Mouse (Mus musculus): ENCODE measurements around the gene Gckr. TPM values are rescaled to one million over a fixed set of nuclear protein-coding genes. Genes with fewer than 3 reads are reported as not detected.

Gckr gene
- 0.29 TPM in 1 of 2 replicates, not detected in the other for polyA plus RNA-seq (2014; fragmentation: Nextera tagmentation; extraction: Ambion mirVana)

GRCm38 (mm10) chr5:31297047-31297757, at the start of gene Gckr:
Gene Gckr, plus strand, starts transcription at chr5:31297443.
- peak within 1 kb of the TSS; percentile 84; the same call in 1 of the 2 replicates for H3K27ac ChIP-seq
- ATAC-seq (ENCODE audit: low FRiP score): no peak
- 71% methylated on average over 13 of the region's 13 CpGs for WGBS
- DNase-seq (ENCODE audit: low spot score): no peak
- peak within 1 kb of the TSS; percentile 97; the same call in 1 of the 2 replicates for H3K9ac ChIP-seq
- H3K4me3 ChIP-seq (replicated peaks; ENCODE audit: low read length): peak within 1 kb of the TSS; percentile 81
- H3K4me1 ChIP-seq (replicated peaks; ENCODE audit: control insufficient read depth, insufficient read depth, low read length): peaks cover 16% of the 10 kb centered on the region
- H3K36me3 ChIP-seq (replicated peaks; ENCODE audit: control insufficient read depth, insufficient read depth): peaks cover 20% of the 10 kb centered on the region
- H3K4me2 ChIP-seq (replicated peaks): peak within 1 kb of the TSS; percentile 94
- no peaks in the 10 kb centered on the region for H3K9me3 ChIP-seq (ENCODE audit: control insufficient read depth, low read length)
- no peaks in the 10 kb centered on the region for H3K27me3 ChIP-seq (ENCODE audit: control insufficient read depth, insufficient read depth, low read length)

- ATAC-seq (ENCODE audit: low FRiP score): peak; percentile 22; the same call in 1 of the 2 replicates
- Histone ChIP-seq H3K27me3 (ENCODE audit: control insufficient read depth, insufficient read depth, low read length) (no peaks in the 10 kb centered on the region), H3K9ac (no peak overlapping the region), H3K9me3 (ENCODE audit: control insufficient read depth, low read length) (no peaks in the 10 kb centered on the region), H3K4me1 (replicated peaks; ENCODE audit: control insufficient read depth, insufficient read depth, low read length) (no peaks in the 10 kb centered on the region), H3K4me2 (replicated peaks) (no peak overlapping the region), H3K36me3 (replicated peaks; ENCODE audit: control insufficient read depth, insufficient read depth) (peaks cover 98% of the 10 kb centered on the region), H3K27ac (no peak overlapping the region), H3K4me3 (replicated peaks; ENCODE audit: low read length) (no peak overlapping the region)
- no peak for DNase-seq (ENCODE audit: low spot score)
- 68% methylated on average over 4 of the region's 4 CpGs for WGBS
Measured at GRCm38 (mm10) chr5:31250716-31251115, 46.5 kb upstream of the Gckr start.

- Histone ChIP-seq H3K27me3 (ENCODE audit: control insufficient read depth, insufficient read depth, low read length) (no peaks in the 10 kb centered on the region), H3K4me3 (replicated peaks; ENCODE audit: low read length) (no peak within 1 kb of the TSS), H3K27ac (no peak within 1 kb of the TSS), H3K36me3 (replicated peaks; ENCODE audit: control insufficient read depth, insufficient read depth) (peaks cover 98% of the 10 kb centered on the region), H3K9me3 (ENCODE audit: control insufficient read depth, low read length) (no peaks in the 10 kb centered on the region), H3K4me2 (replicated peaks) (peak within 1 kb of the TSS; percentile 14; the same call in 1 of the 2 replicates), H3K9ac (no peak within 1 kb of the TSS), H3K4me1 (replicated peaks; ENCODE audit: control insufficient read depth, insufficient read depth, low read length) (no peaks in the 10 kb centered on the region)
- no peak for DNase-seq (ENCODE audit: low spot score)
- ATAC-seq (ENCODE audit: low FRiP score): peak; percentile 56
- WGBS: 18% methylated on average over 47 of the region's 47 CpGs
Measured at GRCm38 (mm10) chr5:31251541-31252101, 45.6 kb upstream of the Gckr start, which contains the start of gene Krtcap3. Gene Krtcap3, plus strand, starts transcription at chr5:31251691.

GRCm38 (mm10) chr5:31252151-31252550, 45.1 kb upstream of the Gckr start:
- H3K27ac ChIP-seq: no peak overlapping the region
- ATAC-seq (ENCODE audit: low FRiP score) (no peak), DNase-seq (ENCODE audit: low spot score) (no peak)
- peaks cover 97% of the 10 kb centered on the region for H3K36me3 ChIP-seq (replicated peaks; ENCODE audit: control insufficient read depth, insufficient read depth)
- H3K9ac ChIP-seq: no peak overlapping the region
- H3K4me1 ChIP-seq (replicated peaks; ENCODE audit: control insufficient read depth, insufficient read depth, low read length): no peaks in the 10 kb centered on the region
- H3K4me2 ChIP-seq (replicated peaks): 0 out of 2 replicates have a peak overlapping the region, but pooled peaks have one; percentile 14
- 56% methylated on average over 10 of the region's 10 CpGs for WGBS
- H3K9me3 ChIP-seq (ENCODE audit: control insufficient read depth, low read length): no peaks in the 10 kb centered on the region
- H3K4me3 ChIP-seq (replicated peaks; ENCODE audit: low read length): no peak overlapping the region
- H3K27me3 ChIP-seq (ENCODE audit: control insufficient read depth, insufficient read depth, low read length): no peaks in the 10 kb centered on the region

GRCm38 (mm10) chr5:31252795-31253545, 44.3 kb upstream of the Gckr start:
- no peak for DNase-seq (ENCODE audit: low spot score)
- Histone ChIP-seq H3K4me3 (replicated peaks; ENCODE audit: low read length) (no peak overlapping the region), H3K9ac (no peak overlapping the region), H3K4me2 (replicated peaks) (no peak overlapping the region), H3K27ac (no peak overlapping the region), H3K4me1 (replicated peaks; ENCODE audit: control insufficient read depth, insufficient read depth, low read length) (no peaks in the 10 kb centered on the region), H3K36me3 (replicated peaks; ENCODE audit: control insufficient read depth, insufficient read depth) (peaks cover 97% of the 10 kb centered on the region), H3K9me3 (ENCODE audit: control insufficient read depth, low read length) (no peaks in the 10 kb centered on the region), H3K27me3 (ENCODE audit: control insufficient read depth, insufficient read depth, low read length) (no peaks in the 10 kb centered on the region)
- 86% methylated on average over 16 of the region's 16 CpGs for WGBS
- ATAC-seq (ENCODE audit: low FRiP score): no peak

GRCm38 (mm10) chr5:31253806-31254205, 43.4 kb upstream of the Gckr start:
- Histone ChIP-seq H3K27ac (no peak overlapping the region), H3K27me3 (ENCODE audit: control insufficient read depth, insufficient read depth, low read length) (no peaks in the 10 kb centered on the region), H3K4me2 (replicated peaks) (no peak overlapping the region), H3K36me3 (replicated peaks; ENCODE audit: control insufficient read depth, insufficient read depth) (peaks cover 95% of the 10 kb centered on the region), H3K4me1 (replicated peaks; ENCODE audit: control insufficient read depth, insufficient read depth, low read length) (no peaks in the 10 kb centered on the region), H3K9me3 (ENCODE audit: control insufficient read depth, low read length) (no peaks in the 10 kb centered on the region), H3K9ac (no peak overlapping the region), H3K4me3 (replicated peaks; ENCODE audit: low read length) (no peak overlapping the region)
- DNase-seq (ENCODE audit: low spot score) (no peak), ATAC-seq (ENCODE audit: low FRiP score) (no peak)
- 98% methylated on average over 8 of the region's 8 CpGs for WGBS

- H3K36me3 ChIP-seq (replicated peaks; ENCODE audit: control insufficient read depth, insufficient read depth): peaks cover 93% of the 10 kb centered on the region
Measured at GRCm38 (mm10) chr5:31254452-31254851, 42.8 kb upstream of the Gckr start.

GRCm38 (mm10) chr5:31254901-31255300, 42.3 kb upstream of the Gckr start:
- Histone ChIP-seq H3K27ac (no peak overlapping the region), H3K4me2 (replicated peaks) (no peak overlapping the region), H3K9ac (no peak overlapping the region), H3K4me3 (replicated peaks; ENCODE audit: low read length) (no peak overlapping the region), H3K4me1 (replicated peaks; ENCODE audit: control insufficient read depth, insufficient read depth, low read length) (no peaks in the 10 kb centered on the region), H3K9me3 (ENCODE audit: control insufficient read depth, low read length) (no peaks in the 10 kb centered on the region), H3K27me3 (ENCODE audit: control insufficient read depth, insufficient read depth, low read length) (no peaks in the 10 kb centered on the region), H3K36me3 (replicated peaks; ENCODE audit: control insufficient read depth, insufficient read depth) (peaks cover 92% of the 10 kb centered on the region)
- DNase-seq (ENCODE audit: low spot score): no peak
- ATAC-seq (ENCODE audit: low FRiP score): no peak
- 87% methylated on average over 8 of the region's 8 CpGs for WGBS

More at GRCm38 (mm10) chr5:31254452-31254851, 42.8 kb upstream of the Gckr start:
- no peak for ATAC-seq (ENCODE audit: low FRiP score)
- Histone ChIP-seq H3K4me1 (replicated peaks; ENCODE audit: control insufficient read depth, insufficient read depth, low read length) (no peaks in the 10 kb centered on the region), H3K9ac (no peak overlapping the region), H3K27ac (no peak overlapping the region), H3K4me2 (replicated peaks) (no peak overlapping the region), H3K9me3 (ENCODE audit: control insufficient read depth, low read length) (no peaks in the 10 kb centered on the region), H3K27me3 (ENCODE audit: control insufficient read depth, insufficient read depth, low read length) (no peaks in the 10 kb centered on the region), H3K4me3 (replicated peaks; ENCODE audit: low read length) (no peak overlapping the region)
- no peak for DNase-seq (ENCODE audit: low spot score)
- WGBS: 84% methylated on average over 7 of the region's 7 CpGs

GRCm38 (mm10) chr5:31255381-31255780, 41.9 kb upstream of the Gckr start:
- Histone ChIP-seq H3K4me3 (replicated peaks; ENCODE audit: low read length) (no peak overlapping the region), H3K9ac (no peak overlapping the region), H3K36me3 (replicated peaks; ENCODE audit: control insufficient read depth, insufficient read depth) (peaks cover 92% of the 10 kb centered on the region), H3K27me3 (ENCODE audit: control insufficient read depth, insufficient read depth, low read length) (no peaks in the 10 kb centered on the region), H3K4me1 (replicated peaks; ENCODE audit: control insufficient read depth, insufficient read depth, low read length) (no peaks in the 10 kb centered on the region), H3K4me2 (replicated peaks) (no peak overlapping the region), H3K9me3 (ENCODE audit: control insufficient read depth, low read length) (no peaks in the 10 kb centered on the region), H3K27ac (no peak overlapping the region)
- 97% methylated on average over 2 of the region's 2 CpGs for WGBS
- DNase-seq (ENCODE audit: low spot score) (no peak), ATAC-seq (ENCODE audit: low FRiP score) (no peak)
